Mouse (Mus musculus) spleen, postnatal 0 days (tissue): ENCODE results near the gene Tmem19. TPM values are rescaled to one million over a fixed set of nuclear protein-coding genes. Genes with fewer than 3 reads are reported as not detected.

ENCODE experiments used
- polyA plus RNA-seq: library from polyadenylated mRNA; unstranded; fragments of >200 nt; fragmentation: Nextera tagmentation; extraction: Ambion mirVana; gene quantifications from 2 replicates; pipeline ENCODE4 v1.2.1, GENCODE M21; 2015

The Tmem19 gene
- 14.2 and 15.8 TPM in 2 replicates for polyA plus RNA-seq

GRCm38 (mm10) chr10:115361840-115362622 lies at the start of gene Tmem19:
Gene Tmem19, minus strand, starts transcription at chr10:115362501.

GRCm38 (mm10) chr10:115384221-115385017 lies 22.1 kb upstream of the Tmem19 start, which contains the start of the genes Thap2 and Zfc3h1:
Gene Thap2, minus strand, starts transcription at chr10:115384443.
Gene Zfc3h1, plus strand, starts transcription at chr10:115384959.

GRCm38 (mm10) chr10:115315473-115316171 lies 46.7 kb downstream of the Tmem19 start, which contains the start of gene Rab21:
Gene Rab21, minus strand, starts transcription at chr10:115315594.

Other genes with a start within 250 kb of the Tmem19 start
- not detected in 2 replicates for gene Tph2, start 177.5 kb downstream of the Tmem19 start, polyA plus RNA-seq
- gene Tbc1d15, start 111.0 kb downstream of the Tmem19 start, polyA plus RNA-seq: 48.0 and 51.9 TPM in 2 replicates
- 6.3 and 7.3 TPM in 2 replicates for gene Rab21, start 46.9 kb downstream of the Tmem19 start, polyA plus RNA-seq
- 11.5 and 12.7 TPM in 2 replicates for gene Thap2, start 21.9 kb upstream of the Tmem19 start, polyA plus RNA-seq
- gene Zfc3h1, start 22.5 kb upstream of the Tmem19 start, polyA plus RNA-seq: 14.3 and 15.9 TPM in 2 replicates
- 0.12 and 0.22 TPM in 2 replicates for gene A930009A15Rik, start 207.5 kb upstream of the Tmem19 start, polyA plus RNA-seq
- 0.43 and 0.61 TPM in 2 replicates for gene Lgr5, start 225.3 kb upstream of the Tmem19 start, polyA plus RNA-seq